Mouse (Mus musculus) olfactory bulb, adult 2 months (tissue): ENCODE measurements around the gene Anks1b. TPM values are rescaled to one million over a fixed set of nuclear protein-coding genes. Genes with fewer than 3 reads are reported as not detected.

ENCODE experiments used
- H3K27ac ChIP-seq: fragments of 200-500 bp; 2 replicates; pipeline ENCODE4 v1.5.1; 2012; ENCODE audit warnings: low read depth, low read length; ENCODE audit not compliant: insufficient read depth
- H3K4me1 ChIP-seq: fragments of 200-500 bp; 2 replicates; pipeline ENCODE4 v1.6.1; 2012; ENCODE audit warnings: low read length; ENCODE audit not compliant: control insufficient read depth, insufficient read depth
- H3K4me3 ChIP-seq: fragments of 200-500 bp; 2 replicates; pipeline ENCODE4 v1.5.1; 2012; ENCODE audit warnings: mild to moderate bottlenecking, low read depth, low read length, moderate library complexity; ENCODE audit not compliant: insufficient read depth
- CTCF ChIP-seq: fragments of 200-500 bp; IDR thresholded peaks from 2 replicates; pipeline ENCODE4 v1.5.1; 2012; ENCODE audit warnings: low read depth, mild to moderate bottlenecking, low read length, moderate library complexity; ENCODE audit not compliant: insufficient read depth
- POLR2A ChIP-seq: fragments of 200-500 bp; IDR thresholded peaks from 2 replicates; pipeline ENCODE4 v1.6.1; 2012; ENCODE audit warnings: mild to moderate bottlenecking, low read depth, low read length, moderate library complexity; ENCODE audit not compliant: insufficient read depth
- WGBS: fragments of 180-500 bp; shearing (Covaris S2); methylation state at CpG from one replicate; pipeline ENCODE4 v1.1.7; 2018; 5-methylcytosine and 5-hydroxymethylcytosine counted together
- polyA plus RNA-seq: library from polyadenylated mRNA; stranded (reverse); fragments of >200 nt; gene quantifications from 2 replicates; pipeline ENCODE4 v1.2.4, GENCODE M21; 2012; ENCODE audit warnings: low replicate concordance; ENCODE audit not compliant: missing spikeins, insufficient read depth, insufficient read length

The Anks1b gene
- polyA plus RNA-seq, 1 experiment: not detected

GRCm38 (mm10) chr10:90672135-90672534 is 798.8 kb downstream of the Anks1b start:
- H3K4me3 ChIP-seq: no peak overlapping the region
- H3K4me1 ChIP-seq: 0 out of 2 replicates have a peak, but pooled peaks cover 5% of the 10 kb centered on the region
- TF ChIP-seq CTCF (no peak), POLR2A (no peak)
- no peak overlapping the region for H3K27ac ChIP-seq
- 82% methylated on average over 3 of the region's 3 CpGs for WGBS

- no peak overlapping the region for H3K4me3 ChIP-seq
- no peak for TF ChIP-seq POLR2A
- no peak for TF ChIP-seq CTCF
- peak overlapping the region; percentile 68; the same call in 1 of the 2 replicates for H3K27ac ChIP-seq
- 40% methylated on average over 10 of the region's 10 CpGs for WGBS
- H3K4me1 ChIP-seq: 0 out of 2 replicates have a peak, but pooled peaks cover 5% of the 10 kb centered on the region
Observed at GRCm38 (mm10) chr10:90674362-90674761, 801.1 kb downstream of the Anks1b start.

GRCm38 (mm10) chr10:90677421-90677820 is 804.1 kb downstream of the Anks1b start:
- no peak for TF ChIP-seq POLR2A
- TF ChIP-seq CTCF: no peak
- 85% methylated on average over 3 of the region's 3 CpGs for WGBS
- no peak overlapping the region for H3K4me3 ChIP-seq
- no peak overlapping the region for H3K27ac ChIP-seq
- peaks cover 7% of the 10 kb centered on the region; the same call in 1 of the 2 replicates for H3K4me1 ChIP-seq

GRCm38 (mm10) chr10:90679713-90680470 is 806.6 kb downstream of the Anks1b start:
- no peak for TF ChIP-seq CTCF
- no peak for TF ChIP-seq POLR2A
- no peak overlapping the region; the same call in 1 of the 2 replicates for H3K27ac ChIP-seq
- WGBS: 57% methylated on average over 10 of the region's 10 CpGs

GRCm38 (mm10) chr10:90683813-90684212 is 810.5 kb downstream of the Anks1b start:
- Histone ChIP-seq H3K4me3 (no peak overlapping the region), H3K27ac (no peak overlapping the region), H3K4me1 (peaks cover 10% of the 10 kb centered on the region)
- WGBS: 71% methylated on average over 3 of the region's 3 CpGs
- TF ChIP-seq POLR2A: no peak
- TF ChIP-seq CTCF: no peak

More at GRCm38 (mm10) chr10:90679713-90680470, 806.6 kb downstream of the Anks1b start:
- H3K4me1 ChIP-seq: peaks cover 3% of the 10 kb centered on the region; the same call in 1 of the 2 replicates
- no peak overlapping the region for H3K4me3 ChIP-seq

DNA sequence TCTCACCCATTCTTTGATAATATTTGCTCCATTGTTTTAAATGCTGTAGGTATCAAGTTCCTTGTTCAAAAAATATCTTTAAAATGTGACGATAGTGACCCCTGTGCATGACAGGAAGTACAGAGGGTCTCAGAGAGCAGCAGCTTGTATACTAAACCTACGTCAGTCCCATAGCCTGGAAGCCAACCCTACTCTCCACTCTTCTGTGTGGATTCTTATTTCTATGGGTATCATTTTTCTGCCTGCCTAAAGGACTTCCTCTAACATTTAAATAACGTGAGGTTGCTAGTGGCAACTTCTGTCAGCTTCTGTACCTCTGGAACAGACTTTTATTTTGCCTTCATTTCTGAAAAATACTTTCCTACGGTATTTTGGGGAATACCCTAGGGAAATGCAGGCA is 812.1 kb downstream of the Anks1b start:
- Histone ChIP-seq H3K4me1 (peaks cover 12% of the 10 kb centered on the region), H3K27ac (no peak overlapping the region), H3K4me3 (no peak overlapping the region)
- no peak for TF ChIP-seq CTCF
- TF ChIP-seq POLR2A: no peak
- 64% methylated on average over 4 of the region's 4 CpGs for WGBS

- 73% methylated on average over 5 of the region's 5 CpGs for WGBS
- peak overlapping the region; percentile 49; the same call in 1 of the 2 replicates for H3K27ac ChIP-seq
- TF ChIP-seq POLR2A (no peak), CTCF (no peak)
- H3K4me1 ChIP-seq: peaks cover 14% of the 10 kb centered on the region
- H3K4me3 ChIP-seq: no peak overlapping the region
Observed at GRCm38 (mm10) chr10:90688153-90688552, 814.8 kb downstream of the Anks1b start.

DNA sequence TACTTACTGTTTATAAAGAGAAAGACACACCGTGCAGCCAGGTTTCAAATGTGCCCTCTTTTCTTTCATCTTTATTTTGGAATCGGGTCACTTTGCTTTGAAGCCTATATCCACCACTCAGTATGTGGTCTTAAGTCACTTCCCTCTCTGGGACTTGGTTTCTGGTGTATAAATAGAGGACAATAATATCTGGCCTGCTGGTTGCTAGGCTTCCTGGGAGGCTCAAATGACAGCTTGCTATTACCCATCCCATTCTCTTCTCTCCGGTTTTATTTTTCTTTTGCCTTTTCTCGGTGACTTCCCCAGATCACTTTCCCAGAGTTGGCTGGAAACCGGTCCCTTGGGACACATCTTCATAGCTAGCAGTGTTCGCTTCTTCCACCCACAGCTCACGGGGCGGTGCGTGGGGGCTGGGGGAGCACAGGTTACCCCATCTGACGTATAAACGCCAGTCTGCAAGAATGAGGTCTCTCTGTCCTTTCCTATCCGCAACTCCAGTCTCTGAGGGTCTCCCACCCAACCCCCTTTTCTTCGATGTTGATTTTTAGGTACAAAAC is 815.5 kb downstream of the Anks1b start:
- H3K27ac ChIP-seq: peak overlapping the region; percentile 49

GRCm38 (mm10) chr10:90689854-90690513 is 816.7 kb downstream of the Anks1b start:
- 22% methylated on average over 11 of the region's 11 CpGs for WGBS
- Histone ChIP-seq H3K27ac (no peak overlapping the region), H3K4me3 (no peak overlapping the region), H3K4me1 (peaks cover 13% of the 10 kb centered on the region)
- TF ChIP-seq POLR2A (no peak), CTCF (no peak)

More for the DNA sequence above, 815.5 kb downstream of the Anks1b start:
- WGBS: 49% methylated on average over 13 of the region's 13 CpGs
- TF ChIP-seq POLR2A (no peak), CTCF (no peak)
- Histone ChIP-seq H3K4me1 (peaks cover 14% of the 10 kb centered on the region), H3K4me3 (no peak overlapping the region)
